Mouse (Mus musculus) lung, embryonic 15.5 days (tissue): ENCODE data around the gene Hist1h2aa. TPM values are rescaled to one million over a fixed set of nuclear protein-coding genes. Genes with fewer than 3 reads are reported as not detected.

Experiments
- ATAC-seq: fragments of 200-750 bp; cut with Nextera tagmentation; 2 replicates; pipeline ENCODE4 v1.8.0; 2017; ENCODE audit warnings: moderate number of reproducible peaks, borderline replicate concordance; ENCODE audit not compliant: low FRiP score, low TSS enrichment; ENCODE audit errors: extremely low read depth
- H3K27ac ChIP-seq: fragments of 300-500 bp; sonication (generic); 2 replicates; pipeline ENCODE4 v1.5.1; 2015; ENCODE audit warnings: moderate library complexity, mild to moderate bottlenecking, inconsistent platforms
- H3K27me3 ChIP-seq: fragments of 300-500 bp; sonication (generic); 2 replicates; pipeline ENCODE4 v1.6.1; 2015; ENCODE audit warnings: inconsistent platforms
- H3K36me3 ChIP-seq: fragments of 300-500 bp; sonication (generic); 2 replicates; pipeline ENCODE4 v1.6.1; 2015; ENCODE audit warnings: inconsistent platforms
- H3K4me1 ChIP-seq: fragments of 300-500 bp; sonication (generic); 2 replicates; pipeline ENCODE4 v1.6.1; 2015; ENCODE audit warnings: inconsistent platforms
- H3K4me2 ChIP-seq: fragments of 300-500 bp; sonication (generic); 2 replicates; pipeline ENCODE4 v1.6.1; 2015; ENCODE audit warnings: inconsistent platforms, mild to moderate bottlenecking, moderate library complexity
- H3K4me3 ChIP-seq: fragments of 300-500 bp; sonication (generic); 2 replicates; pipeline ENCODE4 v1.5.1; 2015; ENCODE audit warnings: mild to moderate bottlenecking, inconsistent platforms
- H3K9ac ChIP-seq: fragments of 300-500 bp; sonication (generic); 2 replicates; pipeline ENCODE4 v1.6.1; 2015; ENCODE audit warnings: inconsistent platforms
- H3K9me3 ChIP-seq: fragments of 300-500 bp; sonication (generic); 2 replicates; pipeline ENCODE4 v1.6.1; 2016; ENCODE audit warnings: inconsistent platforms
- WGBS: fragments of 180-500 bp; shearing (Covaris S2); methylation state at CpG from one replicate; pipeline ENCODE4 v1.1.7; 2015; 5-methylcytosine and 5-hydroxymethylcytosine counted together
- polyA plus RNA-seq: library from polyadenylated mRNA; unstranded; fragments of >200 nt; fragmentation: Nextera tagmentation; extraction: Ambion mirVana; gene quantifications from 2 replicates; pipeline ENCODE4 v1.2.1, GENCODE M21; 2015

Gene Hist1h2aa
- not detected in 2 replicates for polyA plus RNA-seq

GRCm38 (mm10) chr13:23934211-23934520 is at the start of gene Hist1h2aa:
TSS of gene Hist1h2aa (plus strand) at chr13:23934462.
- H3K9me3 ChIP-seq, result no peaks in the 10 kb centered on the region
- H3K36me3 ChIP-seq, result no peaks in the 10 kb centered on the region
- H3K27ac ChIP-seq, result no peak within 1 kb of the TSS
- no peaks in the 10 kb centered on the region for H3K4me1 ChIP-seq
- no peak within 1 kb of the TSS for H3K4me2 ChIP-seq
- WGBS, result 86% methylated on average over 10 of the region's 10 CpGs
- no peak within 1 kb of the TSS for H3K4me3 ChIP-seq
- H3K9ac ChIP-seq, result no peak within 1 kb of the TSS
- no peak for ATAC-seq
- no peaks in the 10 kb centered on the region for H3K27me3 ChIP-seq

- Histone ChIP-seq H3K4me2 (no peak overlapping the region), H3K4me3 (no peak overlapping the region), H3K9me3 (no peaks in the 10 kb centered on the region), H3K27me3 (no peaks in the 10 kb centered on the region), H3K27ac (no peak overlapping the region), H3K9ac (no peak overlapping the region), H3K36me3 (no peaks in the 10 kb centered on the region), H3K4me1 (no peaks in the 10 kb centered on the region)
- ATAC-seq, result no peak
- WGBS, result 30% methylated on average over 2 of the region's 2 CpGs
Observed at GRCm38 (mm10) chr13:23885540-23885939, 48.7 kb upstream of the Hist1h2aa start.

- ATAC-seq, result no peak
- H3K4me2 ChIP-seq, result no peak overlapping the region
- H3K4me1 ChIP-seq, result no peaks in the 10 kb centered on the region
- H3K9ac ChIP-seq, result no peak overlapping the region
- WGBS, result 60% methylated on average over 3 of the region's 3 CpGs
- no peak overlapping the region for H3K4me3 ChIP-seq
- H3K9me3 ChIP-seq, result no peaks in the 10 kb centered on the region
- H3K27me3 ChIP-seq, result no peaks in the 10 kb centered on the region
- no peak overlapping the region for H3K27ac ChIP-seq
- H3K36me3 ChIP-seq, result no peaks in the 10 kb centered on the region
Observed at GRCm38 (mm10) chr13:23887026-23887725, 47.1 kb upstream of the Hist1h2aa start.

- Histone ChIP-seq H3K9ac (no peak overlapping the region), H3K36me3 (no peaks in the 10 kb centered on the region), H3K4me1 (no peaks in the 10 kb centered on the region), H3K27me3 (no peaks in the 10 kb centered on the region), H3K27ac (no peak overlapping the region), H3K4me2 (no peak overlapping the region), H3K9me3 (no peaks in the 10 kb centered on the region), H3K4me3 (no peak overlapping the region)
- 50% methylated on average over 6 of the region's 6 CpGs for WGBS
- ATAC-seq, result no peak
Observed at GRCm38 (mm10) chr13:23889011-23889605, 45.2 kb upstream of the Hist1h2aa start.

- no peak overlapping the region for H3K4me3 ChIP-seq
- H3K27me3 ChIP-seq, result no peaks in the 10 kb centered on the region
- WGBS, result 31% methylated on average over 9 of the region's 9 CpGs
- ATAC-seq, result no peak
- no peaks in the 10 kb centered on the region for H3K4me1 ChIP-seq
- no peak overlapping the region for H3K27ac ChIP-seq
- no peak overlapping the region for H3K4me2 ChIP-seq
- H3K36me3 ChIP-seq, result no peaks in the 10 kb centered on the region
- H3K9me3 ChIP-seq, result no peaks in the 10 kb centered on the region
- H3K9ac ChIP-seq, result no peak overlapping the region
Observed at GRCm38 (mm10) chr13:23892592-23893268, 41.5 kb upstream of the Hist1h2aa start.

GRCm38 (mm10) chr13:23893269-23893593 is 41.0 kb upstream of the Hist1h2aa start:
- no peak overlapping the region for H3K27ac ChIP-seq
- no peak overlapping the region for H3K4me2 ChIP-seq
- H3K9me3 ChIP-seq, result no peaks in the 10 kb centered on the region
- WGBS, result 53% methylated on average over 4 of the region's 4 CpGs
- no peaks in the 10 kb centered on the region for H3K36me3 ChIP-seq
- no peaks in the 10 kb centered on the region for H3K4me1 ChIP-seq
- H3K27me3 ChIP-seq, result no peaks in the 10 kb centered on the region
- no peak for ATAC-seq
- H3K4me3 ChIP-seq, result no peak overlapping the region
- no peak overlapping the region for H3K9ac ChIP-seq

- no peaks in the 10 kb centered on the region for H3K27me3 ChIP-seq
- no peak overlapping the region for H3K27ac ChIP-seq
- H3K9ac ChIP-seq, result no peak overlapping the region
- no peaks in the 10 kb centered on the region for H3K4me1 ChIP-seq
- no peaks in the 10 kb centered on the region for H3K36me3 ChIP-seq
- H3K9me3 ChIP-seq, result no peaks in the 10 kb centered on the region
- no peak for ATAC-seq
- no peak overlapping the region for H3K4me2 ChIP-seq
- H3K4me3 ChIP-seq, result no peak overlapping the region
- WGBS, result 26% methylated on average over 6 of the region's 6 CpGs
Observed at GRCm38 (mm10) chr13:23898242-23898641, 36.0 kb upstream of the Hist1h2aa start.

- Histone ChIP-seq H3K9ac (no peak overlapping the region), H3K4me3 (no peak overlapping the region)
- 88% methylated on average over 5 of the region's 5 CpGs for WGBS
Observed at GRCm38 (mm10) chr13:23906906-23907305, 27.4 kb upstream of the Hist1h2aa start.

GRCm38 (mm10) chr13:23910121-23910520 is 24.1 kb upstream of the Hist1h2aa start:
- Histone ChIP-seq H3K9me3 (no peaks in the 10 kb centered on the region), H3K4me3 (no peak overlapping the region), H3K27me3 (no peaks in the 10 kb centered on the region), H3K36me3 (no peaks in the 10 kb centered on the region), H3K27ac (no peak overlapping the region), H3K4me2 (no peak overlapping the region), H3K9ac (no peak overlapping the region), H3K4me1 (no peaks in the 10 kb centered on the region)
- ATAC-seq, result no peak
- 74% methylated on average over 5 of the region's 5 CpGs for WGBS

More at GRCm38 (mm10) chr13:23906906-23907305, 27.4 kb upstream of the Hist1h2aa start:
- ATAC-seq, result no peak
- Histone ChIP-seq H3K27ac (no peak overlapping the region), H3K4me1 (no peaks in the 10 kb centered on the region), H3K9me3 (no peaks in the 10 kb centered on the region), H3K27me3 (no peaks in the 10 kb centered on the region), H3K36me3 (no peaks in the 10 kb centered on the region), H3K4me2 (no peak overlapping the region)

GRCm38 (mm10) chr13:23911335-23911734 is 22.9 kb upstream of the Hist1h2aa start:
- H3K4me3 ChIP-seq, result no peak overlapping the region
- no peak overlapping the region for H3K9ac ChIP-seq
- no peaks in the 10 kb centered on the region for H3K9me3 ChIP-seq
- H3K27me3 ChIP-seq, result no peaks in the 10 kb centered on the region
- H3K4me2 ChIP-seq, result no peak overlapping the region
- no peak overlapping the region for H3K27ac ChIP-seq
- no peaks in the 10 kb centered on the region for H3K36me3 ChIP-seq
- ATAC-seq, result no peak
- H3K4me1 ChIP-seq, result 0 out of 2 replicates have a peak, but pooled peaks cover 2% of the 10 kb centered on the region
- WGBS, result 74% methylated on average over 5 of the region's 5 CpGs

- Histone ChIP-seq H3K4me1 (0 out of 2 replicates have a peak, but pooled peaks cover 2% of the 10 kb centered on the region), H3K4me3 (no peak overlapping the region), H3K36me3 (no peaks in the 10 kb centered on the region), H3K9me3 (no peaks in the 10 kb centered on the region), H3K27me3 (no peaks in the 10 kb centered on the region), H3K27ac (no peak overlapping the region), H3K4me2 (no peak overlapping the region), H3K9ac (no peak overlapping the region)
- WGBS, result 38% methylated on average over 6 of the region's 6 CpGs
- ATAC-seq, result no peak
Observed at GRCm38 (mm10) chr13:23913791-23914306, 20.4 kb upstream of the Hist1h2aa start.
